Mouse (Mus musculus) embryo, embryonic 11 days (tissue): Measurements from ENCODE around the gene Mthfs.

Source experiments
- DNase-seq: peaks from one replicate; pipeline ENCODE4 v3.0.0-alpha.2; 2015

The Mthfs gene

GRCm38 (mm10) chr9:89256556-89257335 is 46.3 kb downstream of the Mthfs start:
- no peak for DNase-seq

- DNase-seq: no peak
Observed at GRCm38 (mm10) chr9:89263968-89264367, 53.5 kb downstream of the Mthfs start.

DNA sequence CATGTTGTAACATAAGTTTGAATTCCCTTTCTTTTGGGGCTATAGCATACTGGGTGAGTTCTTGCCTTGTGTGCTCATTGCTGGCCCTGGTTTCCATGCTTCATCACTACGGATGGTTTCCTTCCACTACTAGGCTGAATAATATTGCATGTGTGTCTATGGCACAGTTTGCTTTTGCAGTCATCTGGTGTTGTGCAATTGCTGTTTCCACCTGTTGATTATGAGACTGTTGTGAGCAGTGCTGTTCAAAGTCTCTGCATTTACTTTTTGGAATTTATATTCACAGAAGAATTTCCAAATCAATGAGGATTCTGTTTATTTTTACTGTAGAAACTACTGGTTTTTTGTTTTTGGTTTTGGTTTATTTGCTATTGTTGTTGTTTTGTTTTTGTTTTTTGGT is 54.1 kb downstream of the Mthfs start:
- DNase-seq: no peak

GRCm38 (mm10) chr9:89267093-89267492 is 56.6 kb downstream of the Mthfs start:
- no peak for DNase-seq

- no peak for DNase-seq
Observed at GRCm38 (mm10) chr9:89267572-89267971, 57.1 kb downstream of the Mthfs start.

DNA sequence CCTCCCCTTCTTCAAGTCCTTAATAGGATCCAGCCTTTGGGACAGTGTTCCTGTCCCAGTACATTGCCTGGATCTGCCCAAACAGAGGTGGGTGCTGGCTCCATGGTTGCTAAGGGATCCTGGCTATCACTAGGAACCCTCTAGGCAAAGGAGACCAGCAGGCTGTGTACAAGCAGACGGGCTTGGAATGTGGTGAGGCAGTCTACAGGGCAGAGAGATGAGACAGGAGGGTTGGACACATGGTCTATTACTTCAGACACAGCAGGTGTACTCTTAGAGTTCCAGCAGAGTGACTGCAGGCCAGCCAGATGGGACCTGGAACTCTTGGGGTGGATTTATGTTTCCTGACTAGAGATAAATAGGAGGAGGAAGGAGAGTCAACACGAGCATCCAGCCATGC is 59.9 kb downstream of the Mthfs start:
- DNase-seq: no peak

DNA sequence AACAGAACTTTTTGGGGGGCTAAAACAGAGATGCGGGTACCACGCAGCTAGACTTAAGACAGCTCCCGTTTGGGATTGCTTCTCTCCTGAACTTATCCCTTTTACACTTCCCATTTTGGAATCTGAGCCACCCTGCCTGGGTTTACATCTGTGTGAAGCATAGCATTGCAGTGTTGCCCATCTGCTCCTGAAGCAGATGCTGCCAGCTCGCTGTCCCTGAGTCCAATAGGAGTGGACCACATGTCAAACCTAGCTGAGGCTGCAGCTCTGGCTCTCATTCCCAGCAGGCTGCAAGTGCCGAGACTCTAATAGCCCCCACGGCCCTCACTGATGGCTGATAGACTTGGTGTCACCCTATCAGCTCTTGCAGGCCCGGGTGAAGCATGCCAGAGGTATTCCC is 63.3 kb downstream of the Mthfs start:
- DNase-seq: no peak

- no peak for DNase-seq
Observed at GRCm38 (mm10) chr9:89278207-89278606, 67.7 kb downstream of the Mthfs start.

DNA sequence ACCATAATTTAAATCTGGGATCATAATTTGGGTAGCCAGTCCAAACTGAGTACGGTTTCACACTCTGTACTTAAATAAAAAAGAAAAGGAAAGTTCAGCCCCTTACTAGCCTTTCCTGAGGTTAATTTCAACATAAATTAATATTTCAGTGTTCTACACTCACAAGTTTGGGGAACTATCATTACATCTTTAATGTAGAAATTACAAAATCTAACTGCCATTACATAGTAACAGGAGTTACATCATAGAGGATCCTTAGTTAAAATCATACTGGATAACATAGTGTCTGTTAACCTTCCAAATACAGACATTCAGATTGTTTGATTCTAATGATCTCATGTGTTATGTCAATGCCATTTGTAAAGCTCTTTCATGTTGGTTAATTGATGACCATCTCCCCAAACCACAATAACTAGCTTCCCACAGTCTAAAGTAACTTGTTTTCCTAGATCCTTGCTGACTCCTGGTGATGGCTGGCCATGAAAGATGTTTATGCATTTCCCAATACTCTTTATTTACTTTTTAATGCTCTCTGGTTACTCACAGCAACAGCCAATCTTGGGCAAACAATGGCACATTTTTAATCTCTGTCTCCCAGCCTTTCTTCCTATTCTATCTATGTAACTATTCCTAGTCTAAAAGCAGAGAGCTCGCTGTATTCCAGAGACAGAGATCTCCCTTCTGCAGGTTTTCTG is 72.0 kb downstream of the Mthfs start:
- DNase-seq: no peak

GRCm38 (mm10) chr9:89288037-89288436 is 77.6 kb downstream of the Mthfs start:
- no peak for DNase-seq

GRCm38 (mm10) chr9:89293364-89293763 is 82.9 kb downstream of the Mthfs start:
- no peak for DNase-seq

- no peak for DNase-seq
Observed at GRCm38 (mm10) chr9:89294121-89294520, 83.6 kb downstream of the Mthfs start.

DNA sequence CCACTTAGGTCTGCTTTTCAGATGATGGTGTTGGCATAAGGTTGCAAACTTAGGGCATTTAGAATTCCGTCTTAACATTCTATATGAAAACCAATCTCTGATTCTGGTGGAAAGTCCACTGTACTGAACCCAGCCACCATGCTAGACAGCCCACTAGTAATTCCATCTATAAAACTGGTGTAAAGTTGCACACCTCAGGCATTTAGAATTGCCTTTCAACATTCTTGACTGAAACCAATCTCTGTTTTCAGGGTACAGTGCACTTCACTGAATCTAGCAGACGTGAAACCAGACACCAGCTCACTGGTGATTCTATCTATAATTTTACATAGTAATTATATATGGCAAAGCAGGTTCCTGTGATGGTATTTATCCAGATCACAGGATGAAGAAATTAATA is 95.2 kb downstream of the Mthfs start:
- no peak for DNase-seq

DNA sequence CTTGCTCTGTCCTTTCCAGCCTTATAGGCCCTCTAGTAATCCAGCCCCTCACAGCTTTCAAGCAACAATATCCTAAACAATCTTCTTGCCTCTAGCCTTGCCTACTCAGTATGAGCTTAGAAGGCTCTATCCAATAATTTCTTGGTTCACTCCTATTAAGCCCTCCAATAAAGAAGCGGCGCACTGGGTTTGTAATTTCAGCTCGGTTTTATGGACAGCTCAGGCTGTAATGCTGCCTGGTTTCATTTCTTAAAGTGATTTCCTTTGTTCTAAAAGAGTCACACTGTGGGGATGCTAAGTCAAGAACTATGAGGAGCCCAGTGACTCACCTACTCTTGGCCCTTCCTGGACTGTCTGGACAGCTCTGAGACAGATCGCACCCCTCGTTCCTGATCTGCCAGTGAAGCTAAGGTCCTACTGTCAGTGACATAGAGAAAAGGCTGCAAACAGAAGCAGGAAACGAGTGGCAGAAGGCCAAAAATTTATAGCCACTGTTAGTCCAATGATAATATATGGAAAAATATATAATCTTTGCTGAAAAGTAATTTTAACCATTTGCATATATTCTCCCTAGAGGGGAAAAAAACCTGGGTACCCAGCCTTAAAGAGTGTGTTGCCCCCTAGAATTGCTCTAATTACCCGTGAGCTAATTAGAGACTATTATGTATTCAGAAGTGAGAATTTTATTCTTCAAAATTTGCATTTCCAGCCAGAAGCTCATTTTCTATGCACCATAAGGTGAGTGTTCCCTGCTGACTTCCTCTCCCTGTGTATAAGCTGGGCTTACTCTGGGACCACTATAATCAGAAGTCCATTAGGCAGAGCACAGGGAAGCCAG is 98.1 kb downstream of the Mthfs start:
- no peak for DNase-seq

DNA sequence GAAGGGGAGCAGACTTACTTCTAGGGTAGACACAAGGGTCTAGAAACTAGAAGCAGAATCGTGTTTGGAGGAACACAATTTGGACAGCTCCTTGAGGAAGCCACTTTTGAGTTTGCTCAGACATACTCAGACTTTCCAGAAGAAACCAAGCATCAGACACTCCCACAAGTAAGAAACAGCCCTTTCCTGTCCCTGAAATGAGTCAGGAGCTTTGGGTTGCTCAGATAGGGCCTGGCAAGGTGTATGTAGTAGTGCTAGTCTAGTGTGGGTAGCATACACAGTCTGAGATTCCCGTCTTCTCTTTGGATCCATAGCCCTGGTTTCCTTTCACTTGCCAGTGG is 98.7 kb downstream of the Mthfs start:
- no peak for DNase-seq

DNA sequence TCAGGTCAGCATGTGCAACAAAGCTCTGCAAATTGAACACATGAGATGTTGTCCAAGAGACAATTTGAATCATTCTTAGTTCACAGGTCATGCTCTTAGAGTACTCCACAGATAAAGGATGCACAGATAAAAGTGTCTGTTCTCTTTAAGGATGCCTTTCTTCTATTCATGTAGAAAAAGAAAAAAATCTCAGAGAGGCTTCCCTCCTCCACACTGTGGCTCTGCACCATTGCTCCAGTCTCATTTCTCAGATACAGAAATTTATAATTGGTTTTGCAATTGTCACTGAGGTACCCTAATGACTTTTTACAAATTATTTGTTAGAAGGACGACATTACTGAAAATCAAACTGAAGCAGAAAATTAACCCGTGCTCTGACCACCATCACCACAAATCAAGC is 101.2 kb downstream of the Mthfs start:
- DNase-seq: no peak

DNA sequence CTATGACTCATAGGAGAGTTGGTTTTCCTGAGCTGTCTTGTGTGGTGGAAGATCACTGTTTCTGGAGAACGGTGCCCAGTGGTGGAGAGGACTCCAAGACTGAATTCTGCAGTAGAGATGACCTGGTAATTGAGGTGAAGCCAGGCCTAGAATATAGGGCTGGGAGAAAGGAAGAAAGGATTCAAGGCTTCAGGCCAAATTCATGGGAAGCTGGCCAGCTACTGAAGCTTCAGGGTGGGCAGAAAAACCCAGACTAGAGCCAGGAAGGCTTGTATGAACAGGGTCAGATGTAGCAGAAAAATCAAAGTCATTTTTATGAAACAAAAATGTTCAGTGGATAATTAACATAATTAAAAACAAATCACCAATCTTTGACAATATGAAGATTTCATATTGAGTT is 163.3 kb downstream of the Mthfs start:
- no peak for DNase-seq

- no peak for DNase-seq
Observed at GRCm38 (mm10) chr9:89374650-89375049, 164.2 kb downstream of the Mthfs start.

DNA sequence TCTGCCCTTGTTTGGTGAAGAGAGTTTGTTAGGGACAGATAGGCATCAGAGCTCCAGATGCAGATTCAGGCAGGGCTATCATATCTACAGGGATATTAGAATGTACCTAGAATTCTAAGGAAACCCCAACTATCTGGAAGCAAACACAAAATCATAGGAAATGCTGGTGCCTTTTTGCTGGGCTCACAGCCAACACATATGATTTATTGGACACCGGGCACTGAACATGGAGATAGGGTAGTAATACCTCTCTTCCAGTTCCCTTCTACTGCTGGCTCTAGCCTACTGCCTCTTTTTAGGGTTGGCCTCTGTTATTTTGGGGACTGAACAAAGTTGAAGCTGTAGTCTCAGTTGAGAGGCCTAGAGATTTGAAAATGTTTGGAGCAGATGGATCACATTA is 192.6 kb downstream of the Mthfs start:
- DNase-seq: no peak
